Mouse (Mus musculus): ENCODE data around the gene Ttc7. TPM values are rescaled to one million over a fixed set of nuclear protein-coding genes. Genes with fewer than 3 reads are reported as not detected.

Gene Ttc7
- polyA plus RNA-seq (2015; fragmentation: Nextera tagmentation; extraction: Ambion mirVana), result 7.7 and 8.1 TPM in 2 replicates

GRCm38 (mm10) chr17:87282706-87283053 is at the start of gene Ttc7:
Gene Ttc7 (plus strand): TSS chr17:87282886.
- H3K36me3 ChIP-seq, result no peaks in the 10 kb centered on the region
- peak within 1 kb of the TSS; percentile 91 for H3K9ac ChIP-seq
- peak within 1 kb of the TSS; percentile 97 for H3K27ac ChIP-seq
- peak within 1 kb of the TSS; percentile 98 for H3K4me2 ChIP-seq
- WGBS, result under 1% methylated on average over 31 of the region's 38 CpGs
- H3K4me3 ChIP-seq (replicated peaks), result peak within 1 kb of the TSS; percentile 83
- peaks cover 48% of the 10 kb centered on the region for H3K4me1 ChIP-seq
- ATAC-seq (replicated peaks; ENCODE audit: low FRiP score), result peak; percentile 95
- H3K27me3 ChIP-seq, result peaks cover 20% of the 10 kb centered on the region
- H3K9me3 ChIP-seq (replicated peaks), result no peaks in the 10 kb centered on the region

DNA sequence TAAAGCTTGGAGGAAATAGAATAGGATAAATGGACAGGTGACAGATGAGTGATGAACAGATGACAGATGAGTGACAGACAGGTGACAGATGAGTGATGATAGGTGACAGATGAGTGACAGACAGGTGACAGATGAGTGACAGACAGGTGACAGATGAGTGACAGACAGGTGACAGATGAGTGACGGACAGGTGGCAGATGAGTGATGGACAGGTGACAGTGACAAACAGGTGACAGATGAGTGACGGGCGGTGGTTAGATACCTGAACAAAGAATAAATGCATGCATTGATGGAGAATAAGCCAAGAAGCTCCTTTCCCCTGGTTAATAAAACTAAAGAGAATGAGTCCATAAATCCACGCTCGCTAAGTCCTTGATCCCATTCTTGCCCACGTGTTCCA is 47.7 kb upstream of the Ttc7 start:
- no peaks in the 10 kb centered on the region for H3K36me3 ChIP-seq
- no peak overlapping the region for H3K4me2 ChIP-seq
- no peaks in the 10 kb centered on the region for H3K9me3 ChIP-seq (replicated peaks)
- WGBS, result 86% methylated on average over 6 of the region's 6 CpGs
- no peak overlapping the region for H3K27ac ChIP-seq
- no peak overlapping the region for H3K9ac ChIP-seq
- no peak overlapping the region for H3K4me3 ChIP-seq (replicated peaks)
- peaks cover 5% of the 10 kb centered on the region; the same call in 1 of the 2 replicates for H3K4me1 ChIP-seq
- no peak for ATAC-seq (replicated peaks; ENCODE audit: low FRiP score)
- no peaks in the 10 kb centered on the region for H3K27me3 ChIP-seq

- ATAC-seq (replicated peaks; ENCODE audit: low FRiP score), result peak; percentile 30; the same call in 1 of the 2 replicates
- H3K4me3 ChIP-seq (replicated peaks), result no peak overlapping the region
- WGBS, result 38% methylated on average over 18 of the region's 18 CpGs
- H3K9me3 ChIP-seq (replicated peaks), result 0 out of 2 replicates have a peak, but pooled peaks cover 4% of the 10 kb centered on the region
- H3K4me1 ChIP-seq, result peaks cover 5% of the 10 kb centered on the region; the same call in 1 of the 2 replicates
- H3K36me3 ChIP-seq, result no peaks in the 10 kb centered on the region
- no peak overlapping the region for H3K4me2 ChIP-seq
- no peak overlapping the region for H3K9ac ChIP-seq
- no peak overlapping the region for H3K27ac ChIP-seq
- no peaks in the 10 kb centered on the region for H3K27me3 ChIP-seq
Observed at GRCm38 (mm10) chr17:87236725-87237650, 45.7 kb upstream of the Ttc7 start.

DNA sequence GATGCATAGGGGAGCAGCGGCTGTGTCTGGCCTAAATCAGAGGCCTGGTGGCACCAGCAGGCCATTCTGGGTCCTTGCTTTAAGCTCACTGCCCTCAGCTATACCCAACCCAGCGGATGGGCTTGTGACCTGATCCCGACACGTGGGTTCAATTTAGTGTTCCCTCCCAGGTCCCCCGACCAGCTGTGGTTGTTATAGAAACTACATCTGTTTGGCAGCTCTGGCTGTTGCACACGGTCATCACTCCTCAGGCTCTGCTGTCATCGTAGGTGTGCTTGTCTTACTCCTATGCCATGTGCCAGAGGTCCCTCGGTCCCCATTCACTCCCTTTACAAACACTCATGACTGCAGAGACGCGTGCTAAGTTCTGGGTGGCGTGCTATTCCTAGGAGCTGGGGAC is 44.9 kb upstream of the Ttc7 start:
- no peak for ATAC-seq (replicated peaks; ENCODE audit: low FRiP score)
- H3K9me3 ChIP-seq (replicated peaks), result 0 out of 2 replicates have a peak, but pooled peaks cover 4% of the 10 kb centered on the region
- H3K9ac ChIP-seq, result no peak overlapping the region
- H3K4me1 ChIP-seq, result peaks cover 5% of the 10 kb centered on the region; the same call in 1 of the 2 replicates
- no peak overlapping the region for H3K4me2 ChIP-seq
- H3K27me3 ChIP-seq, result no peaks in the 10 kb centered on the region
- no peak overlapping the region for H3K27ac ChIP-seq
- H3K4me3 ChIP-seq (replicated peaks), result no peak overlapping the region
- 75% methylated on average over 11 of the region's 11 CpGs for WGBS
- no peaks in the 10 kb centered on the region for H3K36me3 ChIP-seq

- Histone ChIP-seq H3K27ac (peak overlapping the region; percentile 82; the same call in 1 of the 2 replicates), H3K4me3 (replicated peaks) (no peak overlapping the region), H3K27me3 (no peaks in the 10 kb centered on the region), H3K4me2 (no peak overlapping the region), H3K36me3 (no peaks in the 10 kb centered on the region), H3K4me1 (peaks cover 25% of the 10 kb centered on the region), H3K9me3 (replicated peaks) (0 out of 2 replicates have a peak, but pooled peaks cover 4% of the 10 kb centered on the region), H3K9ac (no peak overlapping the region)
- 66% methylated on average over 9 of the region's 9 CpGs for WGBS
- ATAC-seq (replicated peaks; ENCODE audit: low FRiP score), result no peak
Observed at GRCm38 (mm10) chr17:87246103-87246502, 36.6 kb upstream of the Ttc7 start.

DNA sequence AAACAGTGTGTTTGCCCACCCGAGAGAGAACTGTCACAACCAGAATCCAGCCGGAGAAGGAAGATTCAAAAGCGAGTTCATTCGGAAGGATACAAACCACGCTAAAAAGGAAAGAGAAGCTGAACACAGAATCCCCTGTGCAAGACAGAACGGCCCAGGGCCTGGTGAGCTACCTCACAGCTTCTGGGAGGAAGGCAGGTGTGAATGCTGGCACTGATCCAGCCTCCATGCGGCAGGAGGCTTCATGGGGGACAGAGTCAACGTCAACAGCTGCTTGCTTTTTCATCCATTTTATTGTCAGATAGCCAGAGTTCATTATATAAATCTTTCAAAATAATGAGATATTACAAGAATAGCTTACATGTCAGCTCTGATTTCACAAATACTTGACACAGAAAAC is 28.3 kb upstream of the Ttc7 start:
- Histone ChIP-seq H3K9me3 (replicated peaks) (no peaks in the 10 kb centered on the region), H3K27ac (no peak overlapping the region), H3K4me2 (no peak overlapping the region), H3K36me3 (peaks cover 55% of the 10 kb centered on the region), H3K9ac (no peak overlapping the region), H3K4me3 (replicated peaks) (no peak overlapping the region), H3K27me3 (no peaks in the 10 kb centered on the region), H3K4me1 (no peaks in the 10 kb centered on the region)
- ATAC-seq (replicated peaks; ENCODE audit: low FRiP score), result no peak
- 78% methylated on average over 8 of the region's 8 CpGs for WGBS

GRCm38 (mm10) chr17:87255672-87256071 is 27.0 kb upstream of the Ttc7 start:
- no peak overlapping the region for H3K27ac ChIP-seq
- H3K4me3 ChIP-seq (replicated peaks), result no peak overlapping the region
- WGBS, result 86% methylated on average over 16 of the region's 16 CpGs
- H3K4me1 ChIP-seq, result no peaks in the 10 kb centered on the region
- no peaks in the 10 kb centered on the region for H3K27me3 ChIP-seq
- no peak overlapping the region for H3K4me2 ChIP-seq
- H3K36me3 ChIP-seq, result peaks cover 68% of the 10 kb centered on the region
- H3K9ac ChIP-seq, result no peak overlapping the region
- ATAC-seq (replicated peaks; ENCODE audit: low FRiP score), result no peak
- no peaks in the 10 kb centered on the region for H3K9me3 ChIP-seq (replicated peaks)

GRCm38 (mm10) chr17:87263401-87263800 is 19.3 kb upstream of the Ttc7 start:
- Histone ChIP-seq H3K27ac (no peak overlapping the region), H3K9me3 (replicated peaks) (no peaks in the 10 kb centered on the region), H3K36me3 (peaks cover 48% of the 10 kb centered on the region), H3K4me3 (replicated peaks) (no peak overlapping the region), H3K4me1 (peaks cover 20% of the 10 kb centered on the region), H3K9ac (no peak overlapping the region), H3K4me2 (no peak overlapping the region), H3K27me3 (no peaks in the 10 kb centered on the region)
- WGBS, result 92% methylated on average over 6 of the region's 6 CpGs
- no peak for ATAC-seq (replicated peaks; ENCODE audit: low FRiP score)

DNA sequence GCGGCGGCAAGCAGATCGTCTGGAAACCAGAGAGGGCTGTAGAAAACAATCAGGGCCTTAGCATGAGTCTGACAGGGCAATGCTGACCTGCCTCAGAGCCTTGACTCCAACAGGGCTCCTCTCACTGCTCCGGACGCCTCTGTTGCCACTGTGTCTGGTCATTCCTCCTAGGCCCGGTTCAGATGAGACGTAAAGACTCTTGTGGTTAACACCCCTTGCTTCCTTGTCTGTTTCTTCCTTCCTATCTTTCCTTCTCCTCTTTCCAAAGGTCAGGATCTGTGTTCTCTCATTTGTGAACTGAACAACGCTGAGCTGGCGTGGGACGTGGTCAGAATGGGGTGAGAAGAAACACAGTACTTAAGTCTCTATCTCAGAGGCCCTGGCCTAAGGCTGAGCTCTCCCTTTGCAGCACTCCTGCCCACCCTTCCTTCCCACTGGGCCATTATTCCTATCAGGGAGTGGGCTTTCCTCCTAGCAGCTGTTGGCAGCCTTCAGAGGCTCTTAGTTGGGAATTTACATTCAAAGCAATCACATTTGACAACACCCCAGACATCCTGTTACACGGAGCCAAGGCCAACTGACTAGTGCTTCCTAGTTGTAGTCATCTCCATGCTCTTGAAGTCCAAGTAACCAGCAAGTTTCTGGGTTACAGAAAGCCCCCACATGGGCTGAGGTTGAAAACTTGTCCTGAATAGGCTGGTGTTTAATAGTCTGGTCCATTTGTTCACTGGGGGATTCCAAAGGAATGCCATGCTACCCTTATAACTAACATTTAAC is 18.4 kb upstream of the Ttc7 start:
- no peak overlapping the region for H3K27ac ChIP-seq
- H3K36me3 ChIP-seq, result peaks cover 45% of the 10 kb centered on the region
- 0 out of 2 replicates have a peak overlapping the region, but pooled peaks have one; percentile 99 for H3K9ac ChIP-seq
- H3K4me3 ChIP-seq (replicated peaks), result peak overlapping the region; percentile 96
- ATAC-seq (replicated peaks; ENCODE audit: low FRiP score), result no peak
- WGBS, result 83% methylated on average over 11 of the region's 11 CpGs
- no peaks in the 10 kb centered on the region for H3K27me3 ChIP-seq
- H3K4me1 ChIP-seq, result peaks cover 20% of the 10 kb centered on the region
- peak overlapping the region; percentile 82 for H3K4me2 ChIP-seq
- no peaks in the 10 kb centered on the region for H3K9me3 ChIP-seq (replicated peaks)

GRCm38 (mm10) chr17:87264927-87265791 is 17.5 kb upstream of the Ttc7 start:
- peak; percentile 79 for ATAC-seq (replicated peaks; ENCODE audit: low FRiP score)
- Histone ChIP-seq H3K9me3 (replicated peaks) (no peaks in the 10 kb centered on the region), H3K9ac (peak overlapping the region; percentile 99), H3K4me1 (peaks cover 20% of the 10 kb centered on the region), H3K4me3 (replicated peaks) (peak overlapping the region; percentile 96), H3K27ac (peak overlapping the region; percentile 80), H3K36me3 (peaks cover 36% of the 10 kb centered on the region), H3K27me3 (no peaks in the 10 kb centered on the region), H3K4me2 (peak overlapping the region; percentile 82)
- WGBS, result 5% methylated on average over 28 of the region's 28 CpGs

DNA sequence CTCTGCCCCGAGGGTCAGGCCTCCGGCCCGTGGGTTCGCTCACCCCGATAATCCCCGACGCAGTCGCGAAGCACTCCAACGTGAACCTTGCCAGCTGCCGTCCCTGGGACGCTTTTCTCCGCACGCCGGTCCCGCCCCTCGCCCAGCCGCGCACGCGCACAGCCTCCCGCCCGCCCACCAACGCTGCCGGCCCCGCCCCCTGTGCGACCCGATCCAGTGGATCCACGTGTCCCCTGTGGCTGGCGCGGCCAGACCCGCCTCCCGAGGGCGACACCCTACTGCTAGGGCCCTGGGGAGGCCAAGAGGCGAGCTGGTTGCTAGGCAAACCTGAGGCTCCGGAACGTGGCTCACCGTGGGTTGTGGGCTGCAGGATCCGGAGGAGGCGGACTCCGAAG is 16.9 kb upstream of the Ttc7 start, which contains the start of gene Mcfd2:
Mcfd2 (minus strand) TSS at position 144 of the 395 bp plus-strand sequence.
- H3K4me2 ChIP-seq, result peak within 1 kb of the TSS; percentile 82
- ATAC-seq (replicated peaks; ENCODE audit: low FRiP score), result peak; percentile 98
- peaks cover 30% of the 10 kb centered on the region for H3K36me3 ChIP-seq
- H3K27ac ChIP-seq, result peak within 1 kb of the TSS; percentile 80
- no peaks in the 10 kb centered on the region for H3K9me3 ChIP-seq (replicated peaks)
- peak within 1 kb of the TSS; percentile 99 for H3K9ac ChIP-seq
- peak within 1 kb of the TSS; percentile 96 for H3K4me3 ChIP-seq (replicated peaks)
- peaks cover 20% of the 10 kb centered on the region for H3K4me1 ChIP-seq
- H3K27me3 ChIP-seq, result no peaks in the 10 kb centered on the region
- 0% methylated on average over 41 of the region's 41 CpGs for WGBS

Measured in kidney, embryonic 15.5 days (tissue).